Mouse (Mus musculus): ENCODE data around the gene Rnh1. TPM values are rescaled to one million over a fixed set of nuclear protein-coding genes. Genes with fewer than 3 reads are reported as not detected.

The Rnh1 gene
- polyA plus RNA-seq, 1 experiment from 2014 or later = 49.7 TPM

DNA sequence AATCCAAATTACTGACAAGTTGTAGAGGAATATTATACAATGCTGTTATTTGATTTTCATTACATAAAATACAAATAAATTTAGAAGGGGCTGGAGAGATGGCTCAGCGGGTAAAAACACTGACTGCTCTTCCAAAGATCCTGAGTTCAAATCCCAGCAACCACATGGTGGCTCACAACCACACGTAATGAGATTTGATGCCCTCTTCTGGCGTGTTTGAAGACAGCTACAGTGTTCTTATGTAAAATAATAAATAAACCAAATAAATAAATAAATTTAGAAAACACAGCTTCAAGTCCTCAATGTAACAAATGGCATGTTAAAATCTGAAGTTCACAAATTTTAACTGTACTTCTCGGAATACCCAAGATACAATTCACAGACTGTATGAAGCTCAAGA lies 2.4 kb upstream of the Rnh1 start:
- H3K27me3 ChIP-seq = peaks cover 4% of the 10 kb centered on the region; the same call in 1 of the 2 replicates
- H3K4me1 ChIP-seq = peaks cover 7% of the 10 kb centered on the region; the same call in 1 of the 2 replicates
- H3K4me2 ChIP-seq = no peak overlapping the region
- WGBS = 87% methylated on average over 4 of the region's 4 CpGs
- no peak for ATAC-seq (ENCODE audit: low FRiP score)
- H3K9me3 ChIP-seq = no peaks in the 10 kb centered on the region
- H3K27ac ChIP-seq = no peak overlapping the region
- no peak overlapping the region for H3K4me3 ChIP-seq (replicated peaks)
- no peaks in the 10 kb centered on the region for H3K36me3 ChIP-seq (replicated peaks)
- no peak overlapping the region for H3K9ac ChIP-seq

DNA sequence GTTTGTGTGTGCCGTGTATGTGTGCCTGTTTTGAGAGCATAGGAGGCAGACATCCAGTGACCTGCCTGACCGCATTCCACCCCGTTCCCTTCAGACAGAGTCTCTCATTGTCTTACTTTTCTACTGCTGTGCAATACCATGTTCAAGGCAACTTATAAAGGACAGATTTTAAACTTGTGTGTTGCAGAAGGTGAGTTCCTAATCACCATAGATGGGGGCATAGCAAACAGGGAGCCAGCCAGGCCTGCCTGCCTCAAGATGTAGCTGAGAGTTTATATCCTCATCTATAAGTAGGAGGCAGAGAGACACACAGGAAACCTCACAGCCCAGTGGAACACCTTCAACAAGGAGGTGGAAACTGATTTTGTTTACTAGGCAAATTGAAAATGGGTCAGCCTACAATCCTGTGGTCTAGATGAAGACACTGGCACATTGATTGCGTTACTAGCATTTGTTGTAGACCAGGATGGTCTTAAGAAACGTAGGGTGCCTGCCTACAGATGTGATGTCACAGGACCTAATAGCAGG lies 730 bp upstream of the Rnh1 start:
- H3K4me1 ChIP-seq = peaks cover 14% of the 10 kb centered on the region
- H3K9ac ChIP-seq = no peak overlapping the region; the same call in 1 of the 2 replicates
- H3K9me3 ChIP-seq = no peaks in the 10 kb centered on the region
- peak overlapping the region; percentile 62 for H3K4me2 ChIP-seq
- H3K4me3 ChIP-seq (replicated peaks) = peak overlapping the region; percentile 54
- no peaks in the 10 kb centered on the region for H3K36me3 ChIP-seq (replicated peaks)
- 93% methylated on average over 5 of the region's 5 CpGs for WGBS
- no peak for ATAC-seq (ENCODE audit: low FRiP score)
- 0 out of 2 replicates have a peak, but pooled peaks cover 3% of the 10 kb centered on the region for H3K27me3 ChIP-seq
- H3K27ac ChIP-seq = no peak overlapping the region

DNA sequence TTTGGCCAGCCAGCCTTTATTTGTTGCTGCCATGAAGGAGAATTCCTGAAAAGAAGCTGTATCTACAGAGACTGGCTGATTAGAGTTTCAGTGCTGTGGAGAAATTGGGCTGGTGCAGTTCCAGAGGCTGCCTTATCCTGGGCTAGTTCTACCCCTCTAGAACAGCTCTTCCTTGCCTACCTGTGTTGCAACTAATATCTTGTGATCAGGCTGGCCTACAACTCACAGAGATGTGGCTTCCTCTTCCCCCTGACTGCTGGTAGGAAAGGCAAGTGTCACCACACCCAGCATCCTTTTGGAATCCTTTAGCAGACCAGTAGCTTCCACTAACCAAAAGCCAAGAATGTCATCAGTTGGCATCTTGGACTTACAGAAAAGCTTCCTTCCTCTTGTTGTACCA lies 2.8 kb downstream of the Rnh1 start:
- ATAC-seq (ENCODE audit: low FRiP score) = no peak
- H3K9me3 ChIP-seq = no peaks in the 10 kb centered on the region
- H3K36me3 ChIP-seq (replicated peaks) = 0 out of 2 replicates have a peak, but pooled peaks cover 6% of the 10 kb centered on the region
- H3K4me3 ChIP-seq (replicated peaks) = no peak overlapping the region
- H3K9ac ChIP-seq = no peak overlapping the region
- H3K4me2 ChIP-seq = no peak overlapping the region
- H3K27me3 ChIP-seq = 0 out of 2 replicates have a peak, but pooled peaks cover 7% of the 10 kb centered on the region
- H3K4me1 ChIP-seq = peaks cover 22% of the 10 kb centered on the region
- H3K27ac ChIP-seq = no peak overlapping the region

DNA sequence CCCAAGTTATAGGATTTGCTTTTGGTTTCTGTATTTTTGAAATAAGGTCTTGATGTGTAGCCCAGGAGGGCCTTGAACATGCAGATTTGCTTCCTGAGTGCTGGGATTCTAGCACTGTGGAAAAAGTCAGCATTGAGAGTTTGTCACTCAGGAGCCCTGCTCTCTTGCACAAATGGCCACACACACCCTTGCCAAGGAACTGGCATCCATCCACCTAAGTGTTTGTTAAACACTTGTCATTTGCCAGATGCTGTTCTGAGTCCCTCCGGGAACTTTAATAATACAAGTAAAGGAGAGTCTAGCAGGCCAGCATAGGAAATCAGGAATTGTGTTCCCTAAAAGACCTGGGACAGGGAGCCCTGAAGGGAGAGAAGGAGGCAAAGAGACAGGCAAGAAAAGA lies 3.4 kb downstream of the Rnh1 start:
- H3K9me3 ChIP-seq = no peaks in the 10 kb centered on the region
- 0 out of 2 replicates have a peak, but pooled peaks cover 7% of the 10 kb centered on the region for H3K27me3 ChIP-seq
- no peak overlapping the region for H3K4me3 ChIP-seq (replicated peaks)
- peaks cover 22% of the 10 kb centered on the region for H3K4me1 ChIP-seq
- H3K36me3 ChIP-seq (replicated peaks) = 0 out of 2 replicates have a peak, but pooled peaks cover 6% of the 10 kb centered on the region
- no peak for ATAC-seq (ENCODE audit: low FRiP score)
- no peak overlapping the region for H3K4me2 ChIP-seq
- 79% methylated on average over 1 of the region's 1 CpGs for WGBS
- no peak overlapping the region for H3K9ac ChIP-seq
- H3K27ac ChIP-seq = no peak overlapping the region

DNA sequence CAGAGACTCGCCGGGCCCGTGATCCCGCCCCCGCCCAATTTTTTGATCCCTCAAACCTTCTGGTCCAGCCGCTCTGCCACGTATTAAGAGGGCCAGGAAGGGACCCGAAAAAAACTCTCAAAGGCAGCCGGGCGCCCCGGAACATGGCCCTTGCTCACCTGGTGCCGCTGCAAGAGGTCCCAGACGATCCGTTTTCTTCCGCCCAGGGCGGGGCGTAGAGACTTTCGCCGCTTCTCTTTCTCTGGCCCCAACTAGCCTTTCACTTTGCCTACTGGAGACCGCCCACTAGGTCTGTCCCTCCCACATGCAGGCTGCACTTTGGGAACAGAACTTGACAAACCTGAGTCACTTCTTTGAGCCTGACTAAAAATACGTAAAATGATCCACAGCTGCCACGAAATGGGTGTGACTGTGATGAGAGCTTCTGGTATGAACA lies 4.1 kb downstream of the Rnh1 start:
- 0 out of 2 replicates have a peak, but pooled peaks cover 7% of the 10 kb centered on the region for H3K27me3 ChIP-seq
- H3K4me3 ChIP-seq (replicated peaks) = peak overlapping the region; percentile 39
- no peaks in the 10 kb centered on the region for H3K9me3 ChIP-seq
- H3K27ac ChIP-seq = 0 out of 2 replicates have a peak overlapping the region, but pooled peaks have one; percentile 36
- no peak for ATAC-seq (ENCODE audit: low FRiP score)
- WGBS = 4% methylated on average over 22 of the region's 22 CpGs
- peaks cover 13% of the 10 kb centered on the region; the same call in 1 of the 2 replicates for H3K36me3 ChIP-seq (replicated peaks)
- H3K4me1 ChIP-seq = peaks cover 22% of the 10 kb centered on the region
- peak overlapping the region; percentile 57 for H3K4me2 ChIP-seq
- H3K9ac ChIP-seq = peak overlapping the region; percentile 51; the same call in 1 of the 2 replicates

DNA sequence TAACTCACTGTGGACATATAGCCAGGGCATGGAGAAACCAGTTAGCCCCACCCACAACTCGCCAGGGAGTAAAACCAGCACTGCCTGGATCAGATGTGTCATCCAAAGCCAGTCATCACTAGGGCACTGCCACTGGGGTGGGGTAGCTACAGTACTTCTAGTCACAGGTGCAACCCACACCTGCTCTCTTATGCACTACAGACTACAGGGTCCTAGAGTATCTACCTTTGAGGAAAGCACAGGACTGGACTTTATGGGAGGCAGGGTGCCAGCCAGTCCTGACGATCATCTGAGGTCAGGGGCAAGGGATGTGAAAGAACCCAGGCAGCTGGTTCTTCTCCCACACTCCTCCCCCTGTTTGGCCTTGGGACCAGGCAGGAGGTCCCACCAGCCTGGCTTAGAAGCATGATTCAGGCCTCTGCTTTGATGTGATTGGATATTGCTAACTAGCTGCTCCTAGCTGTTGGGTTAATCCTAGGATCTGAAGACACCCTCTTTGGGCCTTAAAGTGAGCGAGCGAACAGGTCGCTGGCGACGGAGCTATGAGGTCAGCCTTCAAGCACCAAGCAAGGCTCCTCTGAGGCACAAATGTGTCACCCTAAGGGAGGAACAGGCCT lies 4.6 kb downstream of the Rnh1 start:
- peak overlapping the region; percentile 39 for H3K4me3 ChIP-seq (replicated peaks)
- H3K9ac ChIP-seq = peak overlapping the region; percentile 51
- 0 out of 2 replicates have a peak overlapping the region, but pooled peaks have one; percentile 36 for H3K27ac ChIP-seq
- H3K4me2 ChIP-seq = peak overlapping the region; percentile 57
- no peaks in the 10 kb centered on the region for H3K9me3 ChIP-seq
- WGBS = 16% methylated on average over 7 of the region's 7 CpGs
- H3K36me3 ChIP-seq (replicated peaks) = peaks cover 17% of the 10 kb centered on the region
- H3K27me3 ChIP-seq = 0 out of 2 replicates have a peak, but pooled peaks cover 7% of the 10 kb centered on the region
- peaks cover 18% of the 10 kb centered on the region for H3K4me1 ChIP-seq
- ATAC-seq (ENCODE audit: low FRiP score) = no peak

DNA sequence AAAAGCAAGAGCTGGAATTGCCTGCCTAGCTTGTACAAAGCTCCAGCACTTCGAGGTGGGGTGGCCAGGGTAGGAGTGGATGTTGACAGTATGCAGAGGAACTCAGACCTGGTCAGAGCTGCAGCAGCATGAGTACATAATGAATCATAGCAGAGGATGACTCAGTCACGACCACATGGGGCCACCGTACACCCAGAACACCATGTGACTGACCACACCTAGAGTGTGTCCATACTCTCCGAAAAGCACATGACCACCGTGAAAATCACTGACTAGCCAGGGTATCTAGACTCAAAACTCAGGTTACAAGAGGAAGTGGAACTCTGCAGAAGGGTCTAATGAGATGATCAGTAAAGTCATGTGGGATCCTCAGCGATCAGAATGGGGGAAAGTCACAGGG lies 7.8 kb downstream of the Rnh1 start:
- 94% methylated on average over 6 of the region's 6 CpGs for WGBS
- Histone ChIP-seq H3K27ac (no peak overlapping the region), H3K4me1 (peaks cover 15% of the 10 kb centered on the region), H3K9me3 (no peaks in the 10 kb centered on the region), H3K9ac (no peak overlapping the region), H3K4me3 (replicated peaks) (no peak overlapping the region), H3K36me3 (replicated peaks) (peaks cover 45% of the 10 kb centered on the region), H3K4me2 (no peak overlapping the region), H3K27me3 (0 out of 2 replicates have a peak, but pooled peaks cover 6% of the 10 kb centered on the region)
- no peak for ATAC-seq (ENCODE audit: low FRiP score)

DNA sequence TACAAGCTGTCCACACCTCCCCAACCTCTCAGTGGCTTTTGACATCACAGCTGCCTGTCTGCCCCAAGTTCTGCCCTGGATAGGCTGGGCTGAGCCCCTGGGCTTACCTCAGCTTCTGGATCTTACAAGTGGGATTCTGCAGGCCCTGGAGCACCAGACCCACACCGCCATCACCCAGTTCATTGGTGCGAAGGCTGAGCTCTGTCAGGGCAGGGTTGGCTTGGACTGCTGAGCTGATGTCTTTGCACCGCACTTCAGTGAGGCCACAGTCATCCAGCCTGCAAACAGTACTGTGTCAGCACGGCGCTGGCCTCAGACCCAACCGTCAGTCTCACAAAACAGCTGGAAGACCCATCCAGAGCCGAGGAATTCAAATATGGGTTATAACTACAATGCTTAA lies 8.3 kb downstream of the Rnh1 start:
- H3K9ac ChIP-seq = no peak overlapping the region
- no peaks in the 10 kb centered on the region for H3K9me3 ChIP-seq
- no peak for ATAC-seq (ENCODE audit: low FRiP score)
- H3K27ac ChIP-seq = no peak overlapping the region
- peaks cover 45% of the 10 kb centered on the region for H3K36me3 ChIP-seq (replicated peaks)
- 96% methylated on average over 7 of the region's 7 CpGs for WGBS
- H3K4me3 ChIP-seq (replicated peaks) = no peak overlapping the region
- no peak overlapping the region for H3K4me2 ChIP-seq
- 0 out of 2 replicates have a peak, but pooled peaks cover 4% of the 10 kb centered on the region for H3K27me3 ChIP-seq
- peaks cover 15% of the 10 kb centered on the region for H3K4me1 ChIP-seq

DNA sequence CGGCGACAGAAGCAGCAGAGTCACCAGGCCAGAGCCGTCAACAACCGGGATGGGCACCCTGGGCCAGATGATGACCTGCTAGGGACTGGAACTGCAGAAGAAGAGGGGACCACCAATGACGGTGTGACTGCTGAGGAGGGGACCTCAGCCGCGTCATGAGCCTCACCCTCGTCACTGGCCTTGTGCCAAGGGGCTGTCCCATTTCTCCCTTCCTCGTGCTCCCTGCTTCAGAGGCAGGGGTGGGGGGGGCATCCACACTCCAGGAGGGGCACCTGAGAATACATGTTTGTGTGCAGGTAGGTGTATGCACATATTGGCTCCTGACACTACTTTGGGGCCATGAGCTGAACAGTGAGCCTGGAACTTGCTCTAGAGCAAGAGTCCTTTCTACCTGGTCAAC lies 17.3 kb downstream of the Rnh1 start:
- 90% methylated on average over 9 of the region's 9 CpGs for WGBS
- Histone ChIP-seq H3K36me3 (replicated peaks) (peaks cover 68% of the 10 kb centered on the region), H3K4me2 (no peak overlapping the region), H3K9me3 (no peaks in the 10 kb centered on the region), H3K4me1 (no peaks in the 10 kb centered on the region), H3K4me3 (replicated peaks) (no peak overlapping the region), H3K27ac (no peak overlapping the region), H3K9ac (no peak overlapping the region), H3K27me3 (no peaks in the 10 kb centered on the region)
- ATAC-seq (ENCODE audit: low FRiP score) = no peak

DNA sequence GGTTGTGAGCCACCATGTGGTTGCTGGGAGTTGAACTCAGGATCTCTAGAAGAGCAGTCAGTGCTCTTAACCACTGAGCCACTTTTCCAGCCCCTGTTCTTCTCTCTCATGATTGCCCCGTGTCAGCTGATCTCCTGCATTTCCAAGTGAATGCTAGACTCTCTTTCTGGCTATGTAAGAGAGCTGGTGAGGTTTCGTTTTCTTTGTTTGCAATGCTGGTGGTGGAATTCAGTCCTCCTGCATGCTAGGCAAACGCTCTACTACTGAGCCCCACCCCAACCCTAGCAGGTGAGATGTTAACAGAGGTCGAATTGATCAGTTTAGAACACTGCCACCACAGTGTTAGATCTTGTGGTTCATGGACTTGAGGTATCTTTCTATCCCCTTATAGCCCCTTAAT lies 24.0 kb downstream of the Rnh1 start:
- 75% methylated on average over 4 of the region's 4 CpGs for WGBS

DNA sequence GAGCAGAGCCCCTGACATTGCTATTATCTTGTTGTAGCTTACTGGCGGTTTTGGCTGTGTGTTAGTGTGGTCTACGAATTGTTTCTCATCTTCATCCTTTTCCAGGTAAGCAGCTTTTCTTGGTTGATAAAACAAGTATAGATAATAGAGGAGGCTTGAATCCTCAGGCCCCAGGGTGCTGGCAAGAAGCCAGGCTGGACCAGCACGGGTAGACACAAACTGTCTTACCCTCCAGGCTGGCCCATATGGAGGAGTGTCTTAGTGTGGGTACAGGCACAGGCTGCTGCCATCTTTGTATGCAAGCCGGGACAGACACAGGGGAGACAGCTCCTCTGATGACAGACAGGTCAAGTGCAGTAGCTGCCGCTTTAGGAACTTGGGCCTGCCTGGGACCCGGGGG lies 25.6 kb downstream of the Rnh1 start:
- no peaks in the 10 kb centered on the region for H3K9me3 ChIP-seq
- 82% methylated on average over 6 of the region's 6 CpGs for WGBS
- no peak overlapping the region for H3K4me2 ChIP-seq
- no peak for ATAC-seq (ENCODE audit: low FRiP score)
- peaks cover 49% of the 10 kb centered on the region for H3K36me3 ChIP-seq (replicated peaks)
- no peaks in the 10 kb centered on the region for H3K4me1 ChIP-seq
- no peak overlapping the region for H3K9ac ChIP-seq
- H3K27ac ChIP-seq = no peak overlapping the region
- no peak overlapping the region for H3K4me3 ChIP-seq (replicated peaks)
- H3K27me3 ChIP-seq = no peaks in the 10 kb centered on the region

More for the DNA sequence above, 24.0 kb downstream of the Rnh1 start:
- Histone ChIP-seq H3K4me3 (replicated peaks) (no peak overlapping the region), H3K9ac (no peak overlapping the region), H3K27ac (no peak overlapping the region), H3K4me1 (no peaks in the 10 kb centered on the region), H3K36me3 (replicated peaks) (peaks cover 62% of the 10 kb centered on the region), H3K27me3 (no peaks in the 10 kb centered on the region), H3K4me2 (no peak overlapping the region), H3K9me3 (no peaks in the 10 kb centered on the region)
- no peak for ATAC-seq (ENCODE audit: low FRiP score)

DNA sequence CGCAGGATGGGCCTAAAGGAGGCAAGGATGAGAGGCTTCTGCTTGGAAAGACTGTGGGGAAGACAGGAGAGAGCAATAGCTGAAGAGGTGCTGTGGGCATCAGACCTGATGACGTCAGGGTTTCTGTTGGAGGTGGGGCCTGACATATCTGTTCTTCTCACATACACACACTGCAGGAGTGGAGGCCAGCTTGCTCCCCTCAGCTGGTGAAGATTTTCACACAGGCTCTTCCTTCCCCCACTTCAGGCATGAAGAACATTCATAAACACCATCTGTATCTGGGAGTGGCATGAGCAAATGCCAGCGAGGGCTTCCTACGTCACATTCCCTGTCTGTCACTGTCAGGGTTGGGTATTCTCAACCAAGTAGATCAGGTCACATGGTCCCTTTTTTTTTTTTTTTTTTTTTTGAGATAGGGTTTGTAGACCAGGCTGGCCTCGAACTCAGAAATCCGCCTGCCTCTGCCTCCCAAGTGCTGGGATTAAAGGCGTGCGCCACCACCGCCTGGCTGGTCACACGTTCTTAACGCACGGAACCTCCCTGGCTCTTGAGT lies 26.5 kb downstream of the Rnh1 start:
- Histone ChIP-seq H3K4me2 (no peak overlapping the region), H3K27ac (no peak overlapping the region), H3K36me3 (replicated peaks) (peaks cover 41% of the 10 kb centered on the region), H3K27me3 (no peaks in the 10 kb centered on the region), H3K9ac (no peak overlapping the region), H3K4me3 (replicated peaks) (no peak overlapping the region), H3K9me3 (no peaks in the 10 kb centered on the region), H3K4me1 (no peaks in the 10 kb centered on the region)
- 95% methylated on average over 12 of the region's 12 CpGs for WGBS
- no peak for ATAC-seq (ENCODE audit: low FRiP score)
